Mouse (Mus musculus) skeletal muscle tissue, adult 2 months (tissue): Measurements from ENCODE around the gene Dnmt3l.
"Not testable (repeated sequence)": the region's sequence is repeated elsewhere in the genome, so short reads cannot be mapped to it uniquely, and the experiment has no call there.

Experiments used
- DNase-seq: peaks from one replicate; pipeline ENCODE4 v3.0.0-alpha.2; 2012; ENCODE audit warnings: low read depth, low spot score

Gene Dnmt3l

GRCm38 (mm10) chr10:78084073-78084472 is 42.3 kb downstream of the Dnmt3l start:
- DNase-seq = no peak

- DNase-seq = no peak
Observed at GRCm38 (mm10) chr10:78085711-78086110, 44.0 kb downstream of the Dnmt3l start.

GRCm38 (mm10) chr10:78086444-78087061 is 44.8 kb downstream of the Dnmt3l start:
- DNase-seq = no peak

GRCm38 (mm10) chr10:78087101-78087511 is 45.4 kb downstream of the Dnmt3l start:
- peak; percentile 48 for DNase-seq

- no peak for DNase-seq
Observed at GRCm38 (mm10) chr10:78090246-78090645, 48.5 kb downstream of the Dnmt3l start.

- no peak for DNase-seq
Observed at GRCm38 (mm10) chr10:78090706-78091491, 49.2 kb downstream of the Dnmt3l start.

- DNase-seq = no peak
Observed at GRCm38 (mm10) chr10:78091865-78092724, 50.3 kb downstream of the Dnmt3l start.

- peak; percentile 41 for DNase-seq
Observed at GRCm38 (mm10) chr10:78092725-78093029, 50.9 kb downstream of the Dnmt3l start.

GRCm38 (mm10) chr10:78095221-78095620 is 53.5 kb downstream of the Dnmt3l start:
- no peak for DNase-seq

GRCm38 (mm10) chr10:78095954-78096931 is 54.5 kb downstream of the Dnmt3l start:
- DNase-seq = peak; percentile 69

- not testable (repeated sequence) for DNase-seq
Observed at GRCm38 (mm10) chr10:78099860-78100259, 58.1 kb downstream of the Dnmt3l start.

GRCm38 (mm10) chr10:78100989-78101780 is 59.4 kb downstream of the Dnmt3l start:
- DNase-seq = no peak

GRCm38 (mm10) chr10:78104555-78105490 is 63.1 kb downstream of the Dnmt3l start:
- DNase-seq = peak; percentile 73

- DNase-seq = peak; percentile 26
Observed at GRCm38 (mm10) chr10:78105548-78105947, 63.8 kb downstream of the Dnmt3l start.
